Mouse (Mus musculus) embryonic facial prominence, embryonic 12.5 days (tissue): Measurements from ENCODE around the gene Gpat2. TPM values are rescaled to one million over a fixed set of nuclear protein-coding genes. Genes with fewer than 3 reads are reported as not detected.

ENCODE experiments used
- ATAC-seq: fragments of 200-750 bp; cut with Nextera tagmentation; 2 replicates; pipeline ENCODE4 v1.8.0; 2017; ENCODE audit not compliant: insufficient number of reproducible peaks, insufficient read depth, low FRiP score, low TSS enrichment
- H3K27ac ChIP-seq: fragments of 300-500 bp; sonication (generic); 2 replicates; pipeline ENCODE4 v1.5.1; 2016; ENCODE audit warnings: mild to moderate bottlenecking
- H3K27me3 ChIP-seq: fragments of 300-500 bp; sonication (generic); 2 replicates; pipeline ENCODE4 v1.6.1; 2016; ENCODE audit warnings: mild to moderate bottlenecking, moderate library complexity
- H3K36me3 ChIP-seq: fragments of 300-500 bp; sonication (generic); 2 replicates; pipeline ENCODE4 v1.6.1; 2016; ENCODE audit warnings: mild to moderate bottlenecking
- H3K4me1 ChIP-seq: fragments of 300-500 bp; sonication (generic); 2 replicates; pipeline ENCODE4 v1.6.1; 2016
- H3K4me2 ChIP-seq: fragments of 300-500 bp; sonication (generic); replicated peaks from 2 replicates; pipeline ENCODE4 v1.6.1; 2016; ENCODE audit warnings: mild to moderate bottlenecking, moderate library complexity
- H3K4me3 ChIP-seq: fragments of 300-500 bp; sonication (generic); 2 replicates; pipeline ENCODE4 v1.5.1; 2016; ENCODE audit warnings: mild to moderate bottlenecking
- H3K9ac ChIP-seq: fragments of 300-500 bp; sonication (generic); 2 replicates; pipeline ENCODE4 v1.6.1; 2016; ENCODE audit warnings: mild to moderate bottlenecking, moderate library complexity
- H3K9me3 ChIP-seq: fragments of 300-500 bp; sonication (generic); 2 replicates; pipeline ENCODE4 v1.6.1; 2016; ENCODE audit warnings: mild to moderate bottlenecking, moderate library complexity
- WGBS: fragments of 180-500 bp; shearing (Covaris S2); methylation state at CpG from one replicate; pipeline ENCODE4 v1.1.7; 2016; 5-methylcytosine and 5-hydroxymethylcytosine counted together
- polyA plus RNA-seq: library from polyadenylated mRNA; unstranded; fragments of >200 nt; fragmentation: Nextera tagmentation; extraction: Ambion mirVana; gene quantifications from 2 replicates; pipeline ENCODE4 v1.2.1, GENCODE M21; 2016

The Gpat2 gene
- polyA plus RNA-seq, 1 experiment from 2014 or later = 0.22 TPM

DNA sequence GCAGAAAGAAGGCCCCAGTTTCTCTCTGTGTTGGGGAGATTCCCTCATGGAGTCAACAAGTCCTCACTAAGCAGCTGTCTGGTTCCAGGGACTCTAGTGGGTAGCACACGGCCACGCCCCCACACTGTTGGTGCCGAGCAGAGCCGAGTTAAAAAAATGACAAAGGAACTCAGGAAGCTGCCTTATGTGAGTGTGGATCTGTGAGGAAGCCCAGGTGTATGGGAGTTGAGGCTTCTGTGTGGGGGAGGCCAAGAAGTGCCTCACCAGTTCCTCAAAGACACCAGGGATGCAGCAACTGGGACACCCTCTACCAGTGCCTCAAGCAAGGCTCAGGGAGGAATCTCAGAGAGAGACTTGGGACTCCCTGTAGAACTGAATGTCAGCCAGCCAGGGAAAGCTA lies 54.2 kb downstream of the Gpat2 start:
- H3K9me3 ChIP-seq = no peaks in the 10 kb centered on the region
- H3K4me3 ChIP-seq = no peak overlapping the region
- H3K36me3 ChIP-seq = no peaks in the 10 kb centered on the region
- 70% methylated on average over 4 of the region's 4 CpGs for WGBS
- no peak overlapping the region for H3K9ac ChIP-seq
- no peak overlapping the region for H3K27ac ChIP-seq
- ATAC-seq = no peak
- H3K27me3 ChIP-seq = peaks cover 57% of the 10 kb centered on the region
- H3K4me2 ChIP-seq = no peak overlapping the region
- H3K4me1 ChIP-seq = peaks cover 21% of the 10 kb centered on the region

DNA sequence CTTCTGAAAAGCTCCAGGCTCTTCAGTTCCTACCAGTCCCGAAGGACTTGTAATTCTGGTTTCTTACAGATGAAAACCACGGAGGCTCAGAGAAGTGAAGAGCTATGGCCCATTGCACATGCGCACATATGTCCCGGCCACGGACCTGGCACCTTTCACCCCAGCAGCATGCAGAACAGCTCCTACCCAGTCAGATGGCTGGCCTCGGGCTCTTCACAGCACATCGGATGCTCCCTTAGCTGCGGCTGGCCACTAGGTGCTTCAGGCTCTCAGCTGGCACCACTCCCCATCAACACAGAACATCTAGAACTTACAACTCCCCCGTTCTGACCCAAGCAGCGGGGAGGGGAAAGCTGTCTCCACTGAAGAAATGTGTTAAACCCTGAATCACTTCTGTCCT lies 54.8 kb downstream of the Gpat2 start:
- Histone ChIP-seq H3K4me1 (peaks cover 27% of the 10 kb centered on the region), H3K9me3 (no peaks in the 10 kb centered on the region), H3K27me3 (peaks cover 62% of the 10 kb centered on the region), H3K9ac (no peak overlapping the region), H3K27ac (no peak overlapping the region), H3K36me3 (no peaks in the 10 kb centered on the region), H3K4me2 (no peak overlapping the region), H3K4me3 (no peak overlapping the region)
- ATAC-seq = no peak
- 73% methylated on average over 10 of the region's 10 CpGs for WGBS

DNA sequence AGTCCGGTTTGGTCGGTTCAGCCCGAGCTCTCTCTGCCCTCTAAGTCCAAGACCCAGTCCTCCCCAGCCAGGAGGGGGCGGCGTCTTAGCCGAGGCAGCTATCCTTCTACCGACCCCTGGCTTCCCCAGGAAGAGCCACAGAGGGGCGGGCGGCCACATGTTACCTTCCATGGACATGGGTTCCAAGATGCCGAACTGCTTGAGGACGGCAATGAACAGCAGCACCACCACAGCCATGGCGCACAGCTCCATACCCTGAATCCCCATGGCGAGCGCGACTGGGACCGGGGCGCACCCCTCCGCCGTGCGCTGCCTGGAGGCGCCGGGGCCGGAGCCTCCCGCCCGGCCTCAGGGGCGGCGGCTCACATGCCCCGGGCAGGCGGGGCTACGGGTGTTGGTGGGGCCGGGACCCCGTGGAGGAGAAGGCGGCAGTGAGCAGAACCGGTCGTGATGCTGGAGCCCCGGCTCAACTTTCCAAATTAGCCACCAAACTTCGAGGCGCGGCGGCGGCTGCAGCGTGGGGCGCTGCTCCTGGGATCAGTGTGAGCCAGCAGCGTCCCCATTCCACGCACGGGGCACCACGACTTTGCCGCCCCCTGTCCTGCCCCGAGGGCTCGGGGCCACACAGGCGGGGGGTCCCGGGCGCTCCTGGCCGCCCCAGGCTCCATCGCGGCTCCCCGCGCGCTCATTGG lies 57.0 kb downstream of the Gpat2 start:
- Histone ChIP-seq H3K36me3 (no peaks in the 10 kb centered on the region), H3K4me1 (peaks cover 28% of the 10 kb centered on the region), H3K27ac (no peak overlapping the region), H3K9me3 (no peaks in the 10 kb centered on the region), H3K9ac (peak overlapping the region; percentile 56), H3K4me3 (peak overlapping the region; percentile 53), H3K4me2 (peak overlapping the region; percentile 84), H3K27me3 (peaks cover 75% of the 10 kb centered on the region)
- WGBS = under 1% methylated on average over 59 of the region's 59 CpGs
- ATAC-seq = peak; percentile 24; the same call in 1 of the 2 replicates

DNA sequence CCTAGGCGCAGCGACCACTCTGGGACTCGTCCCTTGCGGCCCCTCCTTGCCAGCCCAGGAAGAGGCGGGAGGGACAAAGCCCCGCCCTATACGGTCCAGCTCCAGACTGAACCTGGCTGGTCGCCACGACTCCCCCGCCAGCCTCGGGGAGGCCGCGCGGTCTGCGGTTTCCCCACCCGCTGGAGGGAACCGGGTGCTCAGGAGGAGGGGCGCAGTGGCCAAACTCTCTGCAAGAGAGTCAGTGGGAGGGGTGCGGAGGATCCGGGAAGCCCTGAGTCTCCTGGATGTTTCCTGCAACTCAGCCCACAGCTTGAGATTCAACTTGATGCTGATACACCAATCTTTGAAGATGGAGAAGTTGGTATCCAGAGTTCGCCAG lies 57.5 kb downstream of the Gpat2 start:
- Histone ChIP-seq H3K36me3 (no peaks in the 10 kb centered on the region), H3K27ac (no peak overlapping the region), H3K4me2 (peak overlapping the region; percentile 84), H3K9ac (peak overlapping the region; percentile 56; the same call in 1 of the 2 replicates), H3K4me3 (peak overlapping the region; percentile 53), H3K4me1 (peaks cover 28% of the 10 kb centered on the region), H3K9me3 (no peaks in the 10 kb centered on the region), H3K27me3 (peaks cover 77% of the 10 kb centered on the region)
- ATAC-seq = peak; percentile 80
- WGBS = 1% methylated on average over 21 of the region's 21 CpGs

DNA sequence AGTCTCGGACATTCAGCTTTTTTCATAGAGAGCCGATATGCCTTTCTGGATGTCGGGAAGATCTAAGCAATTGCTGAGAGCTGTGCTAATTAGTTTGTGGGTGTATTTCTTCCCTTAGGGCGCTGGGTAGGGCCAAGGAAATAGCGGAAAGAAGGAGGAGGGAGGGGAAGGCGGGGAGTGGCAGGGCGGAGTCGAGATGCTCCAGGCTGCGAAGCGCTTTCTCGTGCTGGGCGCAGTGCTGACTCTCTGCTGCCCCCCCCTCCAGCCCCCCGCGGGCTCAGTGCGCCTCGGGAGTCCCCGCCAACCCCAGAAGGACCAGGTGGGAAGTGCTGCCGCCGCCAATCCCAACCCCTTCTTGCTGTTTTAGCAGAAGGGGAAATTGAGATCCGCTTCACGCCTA lies 58.0 kb downstream of the Gpat2 start:
- Histone ChIP-seq H3K36me3 (no peaks in the 10 kb centered on the region), H3K4me3 (peak overlapping the region; percentile 53), H3K9ac (peak overlapping the region; percentile 56; the same call in 1 of the 2 replicates), H3K4me1 (peaks cover 28% of the 10 kb centered on the region), H3K27ac (no peak overlapping the region), H3K9me3 (no peaks in the 10 kb centered on the region), H3K4me2 (peak overlapping the region; percentile 84), H3K27me3 (peaks cover 77% of the 10 kb centered on the region)
- ATAC-seq = no peak
- under 1% methylated on average over 20 of the region's 21 CpGs for WGBS

DNA sequence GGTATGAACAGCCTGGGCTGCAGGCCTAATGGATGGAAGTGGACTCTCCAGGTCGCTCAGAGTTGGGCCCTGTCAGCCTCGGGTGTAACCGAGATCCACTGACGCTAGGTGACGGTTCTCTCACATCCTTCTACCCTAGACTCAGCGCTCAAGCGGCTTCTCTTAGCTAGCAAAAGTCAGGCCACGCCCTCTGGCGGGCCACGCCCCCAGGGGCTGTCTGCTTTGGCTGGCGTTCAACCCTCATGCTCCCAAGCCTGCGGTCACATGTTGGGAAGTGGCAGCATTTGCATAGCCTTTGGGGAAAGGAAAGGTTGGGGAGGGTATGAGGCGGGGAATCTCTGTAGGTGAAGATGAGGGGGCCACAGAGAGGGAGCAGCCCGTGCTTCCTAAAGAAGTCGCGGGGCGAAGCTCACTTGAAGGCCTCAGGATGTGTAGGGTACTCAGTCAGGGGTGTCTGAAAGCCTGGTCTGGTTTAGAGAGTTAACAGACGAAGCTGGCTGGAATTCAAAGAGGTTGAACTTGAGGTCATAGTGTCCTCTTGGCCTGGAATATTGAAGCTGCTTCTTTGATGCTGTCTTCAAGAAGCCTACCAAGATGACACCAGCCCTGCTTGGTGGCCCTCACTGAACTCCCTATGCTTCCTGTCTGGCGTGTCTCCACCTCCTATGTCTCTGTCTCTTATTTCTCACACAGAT lies 59.6 kb downstream of the Gpat2 start:
- Histone ChIP-seq H3K4me1 (peaks cover 28% of the 10 kb centered on the region), H3K4me3 (peak overlapping the region; percentile 13), H3K27ac (no peak overlapping the region), H3K27me3 (peaks cover 66% of the 10 kb centered on the region), H3K36me3 (no peaks in the 10 kb centered on the region), H3K9ac (no peak overlapping the region), H3K4me2 (peak overlapping the region; percentile 35), H3K9me3 (no peaks in the 10 kb centered on the region)
- ATAC-seq = peak; percentile 61
- 9% methylated on average over 19 of the region's 19 CpGs for WGBS

Other genes starting within 250 kb of the Gpat2 start
- gene 1810024B03Rik, start 216.9 kb upstream of the Gpat2 start, polyA plus RNA-seq = 2.4 and 2.9 TPM in 2 replicates
- 88.2 and 89.1 TPM in 2 replicates for gene Snrnp200, start 216.8 kb upstream of the Gpat2 start, polyA plus RNA-seq
- gene Ciao1, start 177.4 kb upstream of the Gpat2 start, polyA plus RNA-seq = 55.7 and 57.1 TPM in 2 replicates
- 28.1 and 31.3 TPM in 2 replicates for gene Tmem127, start 177.3 kb upstream of the Gpat2 start, polyA plus RNA-seq
- gene Stard7, start 155.0 kb upstream of the Gpat2 start, polyA plus RNA-seq = 82.5 and 87.3 TPM in 2 replicates
- 5.8 and 7.9 TPM in 2 replicates for gene Dusp2, start 89.0 kb upstream of the Gpat2 start, polyA plus RNA-seq
- 0.19 TPM in 1 of 2 replicates, not detected in the other for gene Astl, start 86.6 kb upstream of the Gpat2 start, polyA plus RNA-seq
- 1.7 and 1.8 TPM in 2 replicates for gene Adra2b, start 62.0 kb upstream of the Gpat2 start, polyA plus RNA-seq
- 27.5 and 27.7 TPM in 2 replicates for gene Fahd2a, start 19.4 kb downstream of the Gpat2 start, polyA plus RNA-seq
- gene Kcnip3, start 96.9 kb downstream of the Gpat2 start, polyA plus RNA-seq = 2.2 TPM in 2 replicates
- 1.4 and 1.8 TPM in 2 replicates for gene Prom2, start 116.3 kb downstream of the Gpat2 start, polyA plus RNA-seq
- 7.3 and 7.5 TPM in 2 replicates for gene Zfp661, start 161.9 kb downstream of the Gpat2 start, polyA plus RNA-seq
- gene Mrps5, start 162.0 kb downstream of the Gpat2 start, polyA plus RNA-seq = 139 TPM in 2 replicates
- gene Mal, start 231.5 kb downstream of the Gpat2 start, polyA plus RNA-seq = 0.43 and 0.62 TPM in 2 replicates